Mouse (Mus musculus): Measurements from ENCODE around the gene Srpk1. TPM values are rescaled to one million over a fixed set of nuclear protein-coding genes. Genes with fewer than 3 reads are reported as not detected.

Gene Srpk1
- polyA plus RNA-seq, 1 experiment from 2014 or later: 55.2 TPM

- Histone ChIP-seq H3K36me3 (ENCODE audit: control insufficient read depth, insufficient read depth) (peaks cover 84% of the 10 kb centered on the region), H3K4me2 (replicated peaks; ENCODE audit: low read depth) (no peak overlapping the region), H3K27ac (ENCODE audit: low read depth, low read length) (no peak overlapping the region), H3K9ac (ENCODE audit: low read depth, low read length) (no peak overlapping the region), H3K27me3 (replicated peaks; ENCODE audit: control insufficient read depth, insufficient read depth, low read length) (no peaks in the 10 kb centered on the region), H3K4me1 (replicated peaks; ENCODE audit: control insufficient read depth, insufficient read depth, low read length) (no peaks in the 10 kb centered on the region), H3K9me3 (ENCODE audit: control insufficient read depth) (no peaks in the 10 kb centered on the region), H3K4me3 (ENCODE audit: low read depth, low read length) (no peak overlapping the region)
- no peak for TF ChIP-seq CTCF (IDR thresholded peaks at IDR 0.05; ENCODE audit: low read depth)
- WGBS: 89% methylated on average over 9 of the region's 9 CpGs
- no peak for ATAC-seq
Observed at GRCm38 (mm10) chr17:28601557-28602250, 20.8 kb downstream of the Srpk1 start.

GRCm38 (mm10) chr17:28600780-28601179 is 21.7 kb downstream of the Srpk1 start:
- Histone ChIP-seq H3K4me2 (replicated peaks; ENCODE audit: low read depth) (no peak overlapping the region), H3K27me3 (replicated peaks; ENCODE audit: control insufficient read depth, insufficient read depth, low read length) (no peaks in the 10 kb centered on the region), H3K27ac (ENCODE audit: low read depth, low read length) (no peak overlapping the region), H3K4me3 (ENCODE audit: low read depth, low read length) (no peak overlapping the region), H3K9ac (ENCODE audit: low read depth, low read length) (no peak overlapping the region), H3K36me3 (ENCODE audit: control insufficient read depth, insufficient read depth) (peaks cover 85% of the 10 kb centered on the region), H3K9me3 (ENCODE audit: control insufficient read depth) (no peaks in the 10 kb centered on the region), H3K4me1 (replicated peaks; ENCODE audit: control insufficient read depth, insufficient read depth, low read length) (no peaks in the 10 kb centered on the region)
- 87% methylated on average over 5 of the region's 5 CpGs for WGBS
- ATAC-seq: no peak
- no peak for TF ChIP-seq CTCF (IDR thresholded peaks at IDR 0.05; ENCODE audit: low read depth)

GRCm38 (mm10) chr17:28593965-28594364 is 28.5 kb downstream of the Srpk1 start:
- peaks cover 76% of the 10 kb centered on the region for H3K36me3 ChIP-seq (ENCODE audit: control insufficient read depth, insufficient read depth)
- H3K4me2 ChIP-seq (replicated peaks; ENCODE audit: low read depth): no peak overlapping the region
- H3K4me3 ChIP-seq (ENCODE audit: low read depth, low read length): no peak overlapping the region
- no peak overlapping the region for H3K9ac ChIP-seq (ENCODE audit: low read depth, low read length)
- H3K9me3 ChIP-seq (ENCODE audit: control insufficient read depth): no peaks in the 10 kb centered on the region
- no peaks in the 10 kb centered on the region for H3K4me1 ChIP-seq (replicated peaks; ENCODE audit: control insufficient read depth, insufficient read depth, low read length)
- no peak overlapping the region for H3K27ac ChIP-seq (ENCODE audit: low read depth, low read length)
- TF ChIP-seq CTCF (IDR thresholded peaks at IDR 0.05; ENCODE audit: low read depth): no peak
- WGBS: 58% methylated on average over 4 of the region's 4 CpGs
- ATAC-seq: no peak
- no peaks in the 10 kb centered on the region for H3K27me3 ChIP-seq (replicated peaks; ENCODE audit: control insufficient read depth, insufficient read depth, low read length)

GRCm38 (mm10) chr17:28592998-28593397 is 29.5 kb downstream of the Srpk1 start:
- no peak overlapping the region for H3K27ac ChIP-seq (ENCODE audit: low read depth, low read length)
- H3K36me3 ChIP-seq (ENCODE audit: control insufficient read depth, insufficient read depth): peaks cover 74% of the 10 kb centered on the region
- no peaks in the 10 kb centered on the region for H3K9me3 ChIP-seq (ENCODE audit: control insufficient read depth)
- 11% methylated on average over 4 of the region's 4 CpGs for WGBS
- peak; percentile 92 for TF ChIP-seq CTCF (IDR thresholded peaks at IDR 0.05; ENCODE audit: low read depth)
- no peaks in the 10 kb centered on the region for H3K27me3 ChIP-seq (replicated peaks; ENCODE audit: control insufficient read depth, insufficient read depth, low read length)
- no peak overlapping the region for H3K4me3 ChIP-seq (ENCODE audit: low read depth, low read length)
- no peaks in the 10 kb centered on the region for H3K4me1 ChIP-seq (replicated peaks; ENCODE audit: control insufficient read depth, insufficient read depth, low read length)
- no peak overlapping the region for H3K9ac ChIP-seq (ENCODE audit: low read depth, low read length)
- ATAC-seq: peak; percentile 32; the same call in 1 of the 2 replicates
- H3K4me2 ChIP-seq (replicated peaks; ENCODE audit: low read depth): no peak overlapping the region

GRCm38 (mm10) chr17:28591476-28591875 is 31.0 kb downstream of the Srpk1 start:
- ATAC-seq: no peak
- Histone ChIP-seq H3K9me3 (ENCODE audit: control insufficient read depth) (no peaks in the 10 kb centered on the region), H3K27me3 (replicated peaks; ENCODE audit: control insufficient read depth, insufficient read depth, low read length) (no peaks in the 10 kb centered on the region), H3K9ac (ENCODE audit: low read depth, low read length) (no peak overlapping the region), H3K4me1 (replicated peaks; ENCODE audit: control insufficient read depth, insufficient read depth, low read length) (no peaks in the 10 kb centered on the region), H3K4me2 (replicated peaks; ENCODE audit: low read depth) (no peak overlapping the region), H3K36me3 (ENCODE audit: control insufficient read depth, insufficient read depth) (peaks cover 60% of the 10 kb centered on the region), H3K4me3 (ENCODE audit: low read depth, low read length) (no peak overlapping the region), H3K27ac (ENCODE audit: low read depth, low read length) (no peak overlapping the region)
- no peak for TF ChIP-seq CTCF (IDR thresholded peaks at IDR 0.05; ENCODE audit: low read depth)
- WGBS: 93% methylated on average over 5 of the region's 5 CpGs

- no peaks in the 10 kb centered on the region for H3K9me3 ChIP-seq (ENCODE audit: control insufficient read depth)
- H3K27ac ChIP-seq (ENCODE audit: low read depth, low read length): no peak overlapping the region
- H3K9ac ChIP-seq (ENCODE audit: low read depth, low read length): no peak overlapping the region
- no peak for ATAC-seq
- H3K4me3 ChIP-seq (ENCODE audit: low read depth, low read length): no peak overlapping the region
- peaks cover 55% of the 10 kb centered on the region for H3K36me3 ChIP-seq (ENCODE audit: control insufficient read depth, insufficient read depth)
- no peaks in the 10 kb centered on the region for H3K4me1 ChIP-seq (replicated peaks; ENCODE audit: control insufficient read depth, insufficient read depth, low read length)
- no peak for TF ChIP-seq CTCF (IDR thresholded peaks at IDR 0.05; ENCODE audit: low read depth)
- no peaks in the 10 kb centered on the region for H3K27me3 ChIP-seq (replicated peaks; ENCODE audit: control insufficient read depth, insufficient read depth, low read length)
- H3K4me2 ChIP-seq (replicated peaks; ENCODE audit: low read depth): no peak overlapping the region
- 77% methylated on average over 3 of the region's 3 CpGs for WGBS
Observed at GRCm38 (mm10) chr17:28590596-28590995, 31.9 kb downstream of the Srpk1 start.

All from intestine, postnatal 0 days (tissue).